Mouse (Mus musculus) kidney, adult 2 months (tissue): Measurements from ENCODE around the gene Neu2. TPM values are rescaled to one million over a fixed set of nuclear protein-coding genes. Genes with fewer than 3 reads are reported as not detected.

Source experiments
- DNase-seq: peaks from one replicate; pipeline ENCODE4 v3.0.0; 2021
- H3K27ac ChIP-seq: fragments of 200-500 bp; 2 replicates; pipeline ENCODE4 v1.5.1; 2012; ENCODE audit warnings: low read depth, low read length, control low read depth, inconsistent platforms; ENCODE audit not compliant: insufficient read depth
- H3K27me3 ChIP-seq: fragments of 200-500 bp; replicated peaks from 2 replicates; pipeline ENCODE4 v1.6.1; 2012; ENCODE audit warnings: mild to moderate bottlenecking, moderate library complexity, low read length, inconsistent platforms; ENCODE audit not compliant: control insufficient read depth, insufficient read depth
- H3K36me3 ChIP-seq: fragments of 200-500 bp; 2 replicates; pipeline ENCODE4 v1.6.1; 2012; ENCODE audit warnings: mild to moderate bottlenecking, moderate library complexity, low read length, inconsistent platforms; ENCODE audit not compliant: control insufficient read depth, insufficient read depth
- H3K4me1 ChIP-seq: fragments of 200-500 bp; 2 replicates; pipeline ENCODE4 v1.6.1; 2011; ENCODE audit warnings: low read length; ENCODE audit not compliant: control insufficient read depth, insufficient read depth
- H3K4me3 ChIP-seq: fragments of 200-500 bp; 2 replicates; pipeline ENCODE4 v1.5.1; 2011; ENCODE audit warnings: mild to moderate bottlenecking, low read depth, low read length, control low read depth; ENCODE audit not compliant: insufficient read depth
- CTCF ChIP-seq: fragments of 200-500 bp; conservative IDR thresholded peaks from 2 replicates; pipeline ENCODE4 v1.5.1; 2011; ENCODE audit warnings: low read depth, mild to moderate bottlenecking, control low read depth, low read length, moderate library complexity, mixed read lengths; ENCODE audit not compliant: insufficient read depth, insufficient read length
- POLR2A ChIP-seq: fragments of 200-500 bp; IDR thresholded peaks from one replicate; pipeline ENCODE4 v1.6.1; 2011; ENCODE audit warnings: low read depth, low read length, control low read depth
- WGBS: fragments of 180-500 bp; shearing (Covaris S2); methylation state at CpG from one replicate; pipeline ENCODE4 v1.1.7; 2018; 5-methylcytosine and 5-hydroxymethylcytosine counted together
- polyA plus RNA-seq: library from polyadenylated mRNA; depleted of rRNA; stranded (reverse); fragments of >200 nt; gene quantifications from 2 replicates; pipeline ENCODE4 v1.2.3, GENCODE M21; 2012

The Neu2 gene
- polyA plus RNA-seq, 1 experiment = 20.3 TPM

DNA sequence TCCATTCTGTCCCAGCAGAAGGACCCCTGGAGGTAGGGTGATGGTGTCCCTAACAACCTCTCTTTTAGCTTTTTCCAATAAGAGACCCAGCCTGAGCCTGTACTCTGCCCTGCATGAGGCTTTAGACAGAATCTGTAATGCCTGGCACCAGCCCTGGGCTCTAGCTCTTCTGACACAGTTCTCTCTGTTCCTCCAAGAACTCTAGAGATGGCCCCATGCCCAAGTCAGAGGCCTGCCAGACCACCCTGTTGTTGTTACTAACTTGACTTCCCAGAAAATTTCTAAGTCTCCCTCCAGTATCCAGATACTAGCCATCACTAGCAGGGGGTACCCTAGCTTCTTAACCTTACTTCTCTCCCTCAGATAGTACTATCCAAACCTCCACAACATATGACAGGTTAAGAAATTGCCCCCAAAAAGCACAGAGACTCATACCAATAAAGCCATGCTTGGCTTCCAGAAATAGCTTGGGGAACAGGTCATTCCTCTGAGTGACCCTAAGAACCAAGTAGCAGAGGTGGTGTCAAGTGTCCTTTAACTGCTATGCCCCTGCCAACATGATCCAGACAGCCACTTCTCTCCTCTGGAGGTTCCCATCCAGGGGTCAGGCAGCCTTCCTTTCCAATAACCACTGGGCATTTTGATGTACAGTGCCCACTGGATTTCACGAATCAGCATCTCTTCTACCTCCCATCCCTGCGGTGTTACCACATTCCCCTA, 105.0 kb downstream of the Neu2 start:
- no peak for DNase-seq
- 75% methylated on average over 2 of the region's 2 CpGs for WGBS
- H3K4me1 ChIP-seq = no peaks in the 10 kb centered on the region
- no peak overlapping the region for H3K27ac ChIP-seq
- no peak overlapping the region for H3K4me3 ChIP-seq
- TF ChIP-seq POLR2A (no peak), CTCF (no peak)
- H3K27me3 ChIP-seq = no peaks in the 10 kb centered on the region
- no peaks in the 10 kb centered on the region for H3K36me3 ChIP-seq

DNA sequence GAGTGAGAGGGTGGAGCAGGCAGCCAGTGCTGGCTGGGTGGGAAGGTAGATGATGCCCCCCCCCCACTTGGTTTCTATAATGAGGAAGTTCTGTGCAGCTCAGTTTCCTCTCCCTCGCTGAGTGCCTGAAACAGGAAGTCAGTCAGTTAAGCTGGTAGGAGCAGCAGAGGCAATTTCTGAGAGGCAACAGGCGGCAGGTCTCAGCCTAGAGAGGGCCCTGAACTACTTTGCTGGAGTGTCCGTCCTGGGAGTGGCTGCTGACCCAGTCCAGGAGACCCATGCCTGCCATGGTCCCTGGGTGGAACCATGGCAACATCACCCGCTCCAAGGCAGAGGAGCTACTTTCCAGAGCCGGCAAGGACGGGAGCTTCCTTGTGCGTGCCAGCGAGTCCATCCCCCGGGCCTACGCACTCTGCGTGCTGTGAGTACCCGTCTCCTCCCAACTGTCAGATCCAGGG, 110.6 kb downstream of the Neu2 start, which contains the start of gene Inpp5d:
Gene Inpp5d (plus strand): TSS at position 102 of the 458 bp plus-strand sequence.
- 58% methylated on average over 12 of the region's 12 CpGs for WGBS

GRCm38 (mm10) chr1:87620693-87621092, 111.0 kb downstream of the Neu2 start:
- WGBS = 62% methylated on average over 6 of the region's 6 CpGs
- Histone ChIP-seq H3K36me3 (no peaks in the 10 kb centered on the region), H3K4me3 (peak overlapping the region; percentile 48), H3K27ac (peak overlapping the region; percentile 57), H3K4me1 (0 out of 2 replicates have a peak, but pooled peaks cover 4% of the 10 kb centered on the region), H3K27me3 (no peaks in the 10 kb centered on the region)
- no peak for DNase-seq
- no peak for TF ChIP-seq CTCF
- TF ChIP-seq POLR2A = no peak

More for the DNA sequence above, 110.6 kb downstream of the Neu2 start, which contains the start of gene Inpp5d:
- Histone ChIP-seq H3K27ac (peak within 1 kb of the TSS; percentile 57), H3K4me1 (0 out of 2 replicates have a peak, but pooled peaks cover 4% of the 10 kb centered on the region), H3K36me3 (no peaks in the 10 kb centered on the region), H3K27me3 (no peaks in the 10 kb centered on the region), H3K4me3 (peak within 1 kb of the TSS; percentile 48)
- peak; percentile 61 for DNase-seq
- TF ChIP-seq POLR2A = no peak
- no peak for TF ChIP-seq CTCF

DNA sequence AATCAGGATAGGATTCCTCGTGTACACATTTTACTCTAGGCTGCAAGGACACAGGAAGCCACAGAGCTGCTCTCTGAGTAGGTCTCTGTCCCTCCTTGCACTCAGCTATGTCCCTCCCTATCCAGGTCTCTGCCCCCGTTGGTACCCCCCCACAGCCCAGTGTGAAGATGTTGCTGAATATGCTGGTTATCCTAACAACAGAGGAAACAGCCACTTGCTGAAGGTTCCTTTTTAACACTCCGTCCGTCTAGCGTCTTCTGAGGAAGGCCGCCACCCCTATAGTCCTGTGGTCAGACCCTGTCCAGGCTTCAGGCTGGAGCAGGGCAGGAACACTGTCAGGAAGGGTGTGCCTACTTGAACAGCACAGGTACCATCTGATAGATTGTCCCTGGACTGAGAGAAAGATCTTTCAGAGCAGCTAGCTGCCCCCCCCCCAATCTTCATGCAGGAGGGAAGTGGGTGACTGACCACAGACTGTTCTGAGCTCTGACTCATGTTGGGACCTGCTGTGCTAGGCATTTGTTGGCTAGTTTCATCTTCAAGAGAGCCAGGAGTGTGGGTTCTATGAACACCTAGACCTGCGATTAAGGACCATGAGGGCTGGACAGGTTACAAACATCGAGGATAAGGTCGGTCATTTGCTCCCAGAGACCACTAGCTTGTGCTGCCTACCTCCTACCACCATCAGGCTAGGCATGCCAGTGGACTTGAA, 111.6 kb downstream of the Neu2 start:
- no peak for DNase-seq
- H3K27ac ChIP-seq = peak overlapping the region; percentile 57

GRCm38 (mm10) chr1:87621858-87622279, 112.2 kb downstream of the Neu2 start:
- H3K36me3 ChIP-seq = no peaks in the 10 kb centered on the region
- TF ChIP-seq POLR2A = no peak
- TF ChIP-seq CTCF = no peak
- no peaks in the 10 kb centered on the region for H3K27me3 ChIP-seq
- no peak overlapping the region for H3K27ac ChIP-seq
- 45% methylated on average over 3 of the region's 3 CpGs for WGBS
- peak overlapping the region; percentile 48; the same call in 1 of the 2 replicates for H3K4me3 ChIP-seq
- DNase-seq = no peak
- H3K4me1 ChIP-seq = 0 out of 2 replicates have a peak, but pooled peaks cover 4% of the 10 kb centered on the region

More for the DNA sequence above, 111.6 kb downstream of the Neu2 start:
- peak overlapping the region; percentile 48 for H3K4me3 ChIP-seq
- H3K36me3 ChIP-seq = no peaks in the 10 kb centered on the region
- H3K27me3 ChIP-seq = no peaks in the 10 kb centered on the region
- TF ChIP-seq CTCF (no peak), POLR2A (no peak)
- WGBS = 65% methylated on average over 9 of the region's 9 CpGs
- H3K4me1 ChIP-seq = 0 out of 2 replicates have a peak, but pooled peaks cover 4% of the 10 kb centered on the region

GRCm38 (mm10) chr1:87623977-87624666, 114.4 kb downstream of the Neu2 start:
- H3K36me3 ChIP-seq = no peaks in the 10 kb centered on the region
- 0 out of 2 replicates have a peak, but pooled peaks cover 4% of the 10 kb centered on the region for H3K4me1 ChIP-seq
- no peak for DNase-seq
- H3K27me3 ChIP-seq = no peaks in the 10 kb centered on the region
- no peak overlapping the region for H3K27ac ChIP-seq
- WGBS = 73% methylated on average over 1 of the region's 1 CpGs
- no peak overlapping the region for H3K4me3 ChIP-seq
- no peak for TF ChIP-seq POLR2A
- no peak for TF ChIP-seq CTCF
